Mouse (Mus musculus) cortical plate, adult 2 months (tissue): ENCODE results near the gene Pax5.

Experiments used
- CTCF ChIP-seq: fragments of 200-500 bp; IDR thresholded peaks from 2 replicates; pipeline ENCODE4 v1.5.1; 2011; ENCODE audit warnings: mild to moderate bottlenecking, control low read depth, low read length; ENCODE audit not compliant: insufficient read depth; ENCODE audit errors: extremely low read depth
- POLR2A ChIP-seq: fragments of 200-500 bp; IDR thresholded peaks from 2 replicates; pipeline ENCODE4 v1.6.1; 2011; ENCODE audit warnings: mild to moderate bottlenecking, low read length, control low read depth; ENCODE audit not compliant: insufficient read depth; ENCODE audit errors: extremely low read depth

DNA sequence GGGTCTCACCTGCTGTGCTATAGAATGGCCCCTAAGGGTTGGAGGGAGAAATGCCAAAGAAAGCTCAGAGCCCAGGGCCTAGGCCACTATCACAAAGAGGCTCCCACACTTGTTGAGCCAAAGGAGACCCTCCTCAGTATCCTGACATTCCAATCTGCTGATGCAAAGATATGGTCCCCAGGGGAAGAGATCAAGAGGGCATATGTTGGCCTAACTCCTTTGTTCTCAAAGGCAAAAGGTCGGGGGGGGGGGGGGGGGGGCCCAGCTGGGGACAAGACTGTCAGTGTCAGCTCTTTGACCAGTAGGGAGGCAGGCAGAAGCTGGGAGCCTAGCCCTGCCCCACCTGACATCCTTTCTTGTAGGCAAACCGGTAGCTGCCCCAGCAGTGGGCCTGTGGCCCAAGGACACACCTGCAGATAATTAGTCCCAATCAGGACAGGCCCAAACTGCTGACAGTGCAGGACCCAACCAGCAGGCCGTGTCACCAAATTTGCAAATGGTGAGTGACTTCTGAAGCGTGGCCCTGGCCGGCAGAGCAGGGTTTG lies 108.0 kb downstream of the Pax5 start:
- no peak for TF ChIP-seq POLR2A
- TF ChIP-seq CTCF = no peak
